Mouse (Mus musculus) frontal cortex, postnatal 36 days (tissue): ENCODE data around the gene Tbc1d30.
"Not testable (repeated sequence)": the region's sequence is repeated elsewhere in the genome, so short reads cannot be mapped to it uniquely, and the experiment has no call there.

Experiments
- DNase-seq, 2 experiments: peaks; one replicate each; pipeline ENCODE4 v3.0.0; 2022; ENCODE audit warnings: low spot score in 2 of 2

The Tbc1d30 gene

DNA sequence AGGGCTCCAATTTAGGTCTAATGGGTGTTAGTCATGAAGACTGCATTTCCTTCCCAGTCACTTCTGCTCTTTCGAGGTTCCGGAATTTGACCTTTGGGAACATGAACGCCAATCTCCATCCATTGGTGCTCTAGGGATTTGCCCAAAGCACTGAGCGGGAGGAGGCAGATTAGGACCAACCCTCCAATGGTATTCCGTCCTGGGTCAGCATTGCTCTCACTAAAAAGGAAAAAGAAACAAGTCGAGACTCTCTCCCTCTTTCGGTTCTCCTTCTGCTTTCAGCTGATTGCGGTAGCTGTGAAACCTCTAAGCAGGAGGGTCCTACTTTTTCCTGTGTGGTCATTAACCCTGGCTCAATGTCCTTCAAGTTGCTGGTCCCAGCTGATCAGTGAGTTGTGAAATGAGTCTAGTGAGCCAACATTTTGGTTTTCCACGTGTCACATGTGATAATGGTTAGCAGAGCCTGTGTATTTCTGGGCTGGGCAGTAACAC is 14.7 kb upstream of the Tbc1d30 start:
- no peak for DNase-seq

DNA sequence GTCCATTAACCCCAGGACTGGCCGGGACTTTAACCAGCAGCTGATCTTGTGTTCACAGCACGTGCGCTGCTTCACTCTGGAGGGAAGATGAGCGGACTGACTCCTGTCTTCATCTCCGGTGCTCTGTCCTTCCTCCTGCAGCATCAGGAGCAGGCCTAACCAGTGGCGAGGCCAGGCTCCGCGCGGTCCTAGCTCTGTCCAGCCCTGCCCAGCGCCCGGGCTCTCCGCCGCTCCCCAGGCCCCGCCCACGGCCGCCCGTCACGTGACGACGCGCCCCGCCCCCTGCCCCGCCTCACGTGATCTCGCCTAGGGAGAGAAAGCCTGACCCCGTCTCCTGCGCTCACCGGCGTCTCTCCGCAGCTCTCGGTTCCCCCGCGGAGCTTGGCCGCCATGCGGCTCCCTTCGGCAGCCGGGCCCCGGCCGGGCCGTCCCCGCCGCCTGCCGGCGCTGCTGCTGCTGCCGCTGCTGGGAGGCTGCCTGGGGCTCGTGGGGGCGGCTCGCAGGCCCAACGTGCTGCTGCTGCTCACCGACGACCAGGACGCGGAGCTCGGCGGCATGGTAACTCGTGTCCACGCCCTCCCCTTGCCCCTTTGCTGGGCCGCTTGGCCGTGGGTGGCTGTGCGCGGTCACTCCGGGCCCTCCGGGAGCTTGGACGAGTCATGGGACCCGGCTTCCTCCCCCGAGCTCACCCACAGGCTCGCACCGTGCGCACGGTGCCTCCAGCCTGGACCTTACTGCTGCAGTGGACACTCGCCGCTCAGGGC is 13.9 kb upstream of the Tbc1d30 start, which contains the start of gene Gns:
Gene Gns, plus strand, starts transcription at position 290 of the 764 bp plus-strand sequence.
- peak; percentile 74 to 81 for DNase-seq

GRCm38 (mm10) chr10:121364306-121364705 is 13.2 kb upstream of the Tbc1d30 start:
- no peak for DNase-seq

GRCm38 (mm10) chr10:121363201-121363600 is 12.1 kb upstream of the Tbc1d30 start:
- no peak for DNase-seq

- no peak for DNase-seq
These were observed 9.3 kb upstream of the Tbc1d30 start for GRCm38 (mm10) chr10:121360358-121360757.

- no peak for DNase-seq
These were observed 713 bp upstream of the Tbc1d30 start for GRCm38 (mm10) chr10:121351692-121352290.

DNA sequence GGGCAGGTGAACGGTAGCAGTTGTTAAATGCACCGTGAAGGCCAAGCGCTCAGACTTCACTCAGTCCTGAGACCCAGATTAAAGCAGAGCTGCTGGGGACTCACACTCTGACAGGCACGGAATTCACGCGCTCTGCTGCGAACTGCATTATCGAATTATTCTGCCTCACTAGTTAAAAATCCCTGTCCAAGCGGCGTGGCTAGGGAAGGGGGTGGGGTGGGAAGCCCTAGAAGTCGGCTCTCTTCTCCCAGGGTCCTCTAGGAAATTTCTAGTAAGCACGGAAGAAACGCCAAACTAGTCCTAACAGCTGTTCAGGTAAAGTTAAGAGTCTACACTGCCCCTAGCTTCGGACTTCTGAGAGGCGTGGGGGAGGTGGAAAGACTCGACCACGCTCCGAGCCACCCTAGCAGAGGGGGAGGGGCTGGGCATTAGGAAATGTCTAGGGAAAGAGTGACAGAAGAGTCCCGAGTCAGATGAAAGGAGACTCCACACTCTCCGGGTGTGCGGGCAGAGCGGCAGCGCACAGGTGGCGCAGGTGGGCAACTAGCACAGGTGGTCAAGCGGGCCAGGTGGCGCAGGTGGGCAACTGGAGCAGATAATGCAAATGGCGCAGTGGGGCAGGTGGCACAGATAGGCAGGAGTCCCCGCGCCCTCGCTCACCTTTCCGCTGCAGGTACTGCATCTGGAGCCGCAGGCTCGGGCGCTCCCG is 567 bp downstream of the Tbc1d30 start:
- no peak for DNase-seq

GRCm38 (mm10) chr10:121349244-121349643 is 1.8 kb downstream of the Tbc1d30 start:
- DNase-seq, result no peak

GRCm38 (mm10) chr10:121343867-121344266 is 7.2 kb downstream of the Tbc1d30 start:
- no peak for DNase-seq

GRCm38 (mm10) chr10:121342260-121342659 is 8.8 kb downstream of the Tbc1d30 start:
- no peak for DNase-seq

DNA sequence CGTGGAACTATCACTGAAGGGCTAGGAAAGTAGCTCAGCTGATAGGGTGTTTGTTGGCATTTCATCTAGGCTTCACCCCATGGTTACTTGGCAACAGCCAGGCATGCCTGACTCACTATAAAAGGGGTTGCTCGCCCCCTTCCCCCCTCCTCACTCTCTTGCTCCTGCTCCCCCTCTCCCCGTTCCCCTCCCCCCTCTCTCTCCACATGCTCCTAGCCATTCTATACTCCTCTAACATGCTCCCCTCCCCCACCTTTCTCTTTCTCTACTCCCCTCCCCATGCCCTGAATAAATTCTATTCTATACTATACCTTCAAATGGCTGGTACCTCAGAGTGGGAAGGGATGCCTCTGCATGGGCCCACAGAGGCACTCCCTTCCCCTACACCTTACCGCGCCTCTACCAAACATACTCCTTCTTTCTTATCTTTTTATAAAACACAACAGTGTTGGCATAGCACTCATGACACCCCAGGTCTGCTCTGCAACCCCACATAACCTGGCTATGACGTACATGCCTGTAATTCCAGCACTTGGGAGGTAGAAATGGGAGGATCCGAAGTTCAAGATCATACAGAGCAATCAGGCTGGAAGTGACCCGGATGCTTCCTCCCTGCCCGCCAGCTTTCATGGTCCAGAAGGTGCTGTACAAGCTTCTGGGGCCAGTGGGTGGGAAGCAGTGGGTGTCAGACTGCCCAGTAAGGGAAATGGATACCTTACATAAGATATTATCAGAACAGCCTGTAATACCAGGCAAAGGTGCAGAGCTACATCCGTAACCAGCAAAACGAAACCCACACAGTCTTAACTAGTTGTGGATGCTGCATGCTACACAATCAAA is 10.1 kb downstream of the Tbc1d30 start:
- no peak for DNase-seq

DNA sequence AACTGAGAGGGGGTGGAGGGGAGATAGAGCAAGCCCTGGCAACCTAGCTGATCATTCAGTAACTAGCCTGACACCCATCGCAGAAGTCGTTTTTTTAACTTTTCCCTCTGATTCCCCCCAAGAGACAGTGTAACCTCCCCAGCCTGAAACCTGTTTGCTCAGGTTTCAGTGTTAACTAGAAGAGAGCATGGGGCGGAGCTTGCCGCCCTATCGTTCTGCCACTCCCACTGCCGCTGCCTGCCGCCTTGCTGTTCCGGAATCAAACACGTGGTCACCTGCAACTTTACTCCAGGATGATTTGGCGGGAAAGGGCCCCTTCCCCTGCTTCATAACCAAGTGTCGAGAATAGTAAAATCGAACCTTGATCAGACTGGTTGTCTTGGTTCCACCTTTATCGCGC is 14.5 kb downstream of the Tbc1d30 start:
- DNase-seq, result not testable (repeated sequence)

DNA sequence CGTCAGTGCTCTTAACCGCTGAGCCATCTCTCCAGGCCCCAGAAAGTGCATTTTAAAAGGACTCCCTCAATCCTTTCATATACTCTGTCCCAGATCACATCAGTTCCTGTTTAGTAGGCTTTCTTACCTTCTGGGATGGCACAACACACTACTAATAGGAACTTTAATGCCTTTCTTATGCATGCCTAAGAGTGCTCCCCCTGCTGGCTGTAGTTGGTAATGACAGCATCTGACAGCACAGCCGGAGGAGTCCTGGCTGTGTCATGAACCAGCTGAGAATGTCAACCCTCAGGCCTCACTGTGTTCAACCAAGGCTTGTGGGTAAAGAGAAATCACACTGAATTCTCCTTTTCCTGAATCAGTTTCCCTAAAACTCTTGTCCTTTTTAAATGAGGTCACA is 16.5 kb downstream of the Tbc1d30 start:
- DNase-seq, result peak; percentile 51 to 66

- peak; percentile 69 to 72 for DNase-seq
These were observed 20.1 kb downstream of the Tbc1d30 start for GRCm38 (mm10) chr10:121330940-121331339.

DNA sequence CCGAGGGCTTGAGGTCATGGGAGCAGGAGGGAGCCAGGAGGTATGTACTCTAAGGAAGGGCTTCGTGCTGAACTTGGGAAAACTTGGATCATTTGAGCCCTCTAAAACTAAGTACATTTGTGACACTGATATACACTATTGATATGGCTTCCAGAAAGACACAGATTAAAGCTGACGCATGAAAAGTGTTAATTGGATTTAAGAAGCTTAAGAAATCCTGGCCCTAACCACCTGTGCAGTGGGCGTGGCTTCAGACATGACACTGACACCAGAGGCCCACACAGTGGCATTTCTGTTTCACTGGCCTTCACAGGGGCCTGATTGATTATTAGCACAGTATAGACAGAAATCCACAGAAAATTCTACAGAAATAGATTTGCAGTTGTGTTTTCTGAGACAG is 21.5 kb downstream of the Tbc1d30 start:
- no peak for DNase-seq

DNA sequence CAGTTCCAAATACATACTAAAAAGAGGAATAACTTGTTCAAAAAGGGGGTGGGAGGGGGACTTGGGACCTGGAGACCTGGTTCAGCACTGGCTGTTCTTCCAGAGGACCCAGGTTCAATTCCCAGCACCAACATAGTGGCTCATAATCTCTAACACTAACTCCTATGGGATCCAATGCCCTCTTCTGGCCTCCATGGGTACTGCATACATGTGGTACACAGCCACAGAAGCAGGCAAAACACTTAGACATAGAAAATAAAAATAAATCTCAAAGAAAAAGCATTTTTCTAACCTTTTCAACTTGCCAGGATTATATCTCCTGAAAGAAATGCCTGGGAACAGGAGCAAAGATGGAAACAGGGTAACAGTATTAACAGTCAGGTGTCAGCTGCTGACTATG is 24.9 kb downstream of the Tbc1d30 start:
- no peak for DNase-seq

- no peak for DNase-seq
These were observed 27.6 kb downstream of the Tbc1d30 start for GRCm38 (mm10) chr10:121323493-121323892.

- DNase-seq, result no peak
These were observed 32.6 kb downstream of the Tbc1d30 start for GRCm38 (mm10) chr10:121318397-121318950.

GRCm38 (mm10) chr10:121316361-121316760 is 34.7 kb downstream of the Tbc1d30 start:
- DNase-seq, result no peak

DNA sequence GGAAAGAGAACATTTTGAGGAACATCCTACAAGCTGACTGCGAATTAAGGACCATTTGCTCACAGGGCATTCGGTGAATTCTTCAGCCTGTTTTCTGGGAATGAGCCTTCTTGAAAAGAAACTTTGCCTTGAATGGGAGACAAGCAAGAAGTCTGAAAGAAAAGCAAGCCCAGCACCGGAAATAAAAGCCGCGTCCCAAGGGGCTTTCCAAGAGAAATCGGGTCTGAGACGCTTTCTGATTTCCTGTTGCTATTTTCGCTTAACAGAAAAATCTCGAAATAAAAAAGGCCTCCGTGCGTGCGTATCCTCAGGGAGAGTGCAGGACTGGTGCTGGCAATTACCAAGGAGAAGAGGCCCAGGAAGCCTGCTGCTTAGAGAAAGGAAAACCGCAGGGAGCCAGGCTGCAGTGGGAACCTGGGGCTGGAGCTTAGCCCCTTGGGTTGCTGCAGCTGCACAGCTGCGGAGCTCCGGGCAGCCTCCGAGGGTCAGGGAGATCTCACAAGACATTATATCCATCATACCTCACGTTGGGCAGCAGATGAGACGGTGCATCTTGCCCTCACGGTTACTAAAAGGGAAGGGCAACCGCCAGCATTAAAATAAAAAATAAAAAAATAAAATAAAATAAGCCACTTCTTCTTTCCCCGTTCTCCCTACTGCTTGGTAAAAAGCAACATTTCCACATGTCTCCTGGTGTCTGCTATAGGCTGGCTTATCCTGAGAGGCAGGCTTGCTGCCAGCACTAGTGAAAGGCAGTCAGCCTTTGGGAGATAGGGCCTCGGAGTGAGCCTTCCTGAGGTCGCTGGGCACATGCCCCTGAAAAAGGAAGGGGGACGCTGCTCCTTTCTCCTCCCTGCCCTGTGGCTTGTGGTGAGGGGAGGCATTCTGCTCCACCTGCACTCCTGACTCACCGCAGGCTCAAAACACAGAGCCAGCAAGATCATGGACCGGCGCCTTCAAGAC is 35.5 kb downstream of the Tbc1d30 start:
- DNase-seq, result no peak
